Mouse (Mus musculus) lung, embryonic 14.5 days (tissue): ENCODE data around the gene Tns3. TPM values are rescaled to one million over a fixed set of nuclear protein-coding genes. Genes with fewer than 3 reads are reported as not detected.

Experiments
- ATAC-seq: fragments of 200-750 bp; cut with Nextera tagmentation; 2 replicates; pipeline ENCODE4 v1.8.0; 2017; ENCODE audit warnings: mild to moderate bottlenecking, moderate TSS enrichment, moderate library complexity; ENCODE audit not compliant: insufficient read depth
- DNase-seq: peaks from one replicate; pipeline ENCODE4 v3.0.0-alpha.2; 2015
- H3K27ac ChIP-seq: fragments of 300-500 bp; sonication (generic); 2 replicates; pipeline ENCODE4 v1.5.1; 2014; ENCODE audit warnings: low read depth, mild to moderate bottlenecking, moderate library complexity
- H3K27me3 ChIP-seq: fragments of 300-500 bp; sonication (generic); 2 replicates; pipeline ENCODE4 v1.6.1; 2014; ENCODE audit warnings: low read length, control low read depth; ENCODE audit not compliant: insufficient read depth
- H3K36me3 ChIP-seq: fragments of 300-500 bp; sonication (generic); 2 replicates; pipeline ENCODE4 v1.6.1; 2014; ENCODE audit warnings: control low read depth; ENCODE audit not compliant: insufficient read depth
- H3K4me1 ChIP-seq: fragments of 300-500 bp; sonication (generic); 2 replicates; pipeline ENCODE4 v1.6.1; 2014; ENCODE audit warnings: antibody characterized with exemption, control low read depth; ENCODE audit not compliant: insufficient read depth
- H3K4me2 ChIP-seq: fragments of 300-500 bp; sonication (generic); 2 replicates; pipeline ENCODE4 v1.6.1; 2014; ENCODE audit warnings: mild to moderate bottlenecking
- H3K4me3 ChIP-seq: fragments of 300-500 bp; sonication (generic); 2 replicates; pipeline ENCODE4 v1.5.1; 2014; ENCODE audit warnings: low read depth, low read length
- H3K9ac ChIP-seq: fragments of 300-500 bp; sonication (generic); 2 replicates; pipeline ENCODE4 v1.6.1; 2014
- H3K9me3 ChIP-seq: fragments of 300-500 bp; sonication (generic); 2 replicates; pipeline ENCODE4 v1.6.1; 2016; ENCODE audit warnings: low read depth, low read length, control low read depth
- CTCF ChIP-seq: IDR thresholded peaks from 2 replicates; pipeline ENCODE4 v1.5.1; 2016; ENCODE audit warnings: antibody characterized with exemption, low read depth
- WGBS: fragments of 180-500 bp; shearing (Covaris S2); extraction: QIAGEN DNeasy Blood & Tissue Kit; methylation state at CpG from one replicate; pipeline ENCODE4 v1.1.7; 2014; 5-methylcytosine and 5-hydroxymethylcytosine counted together
- polyA plus RNA-seq: library from polyadenylated mRNA; unstranded; fragments of >200 nt; fragmentation: Nextera tagmentation; extraction: Ambion mirVana; gene quantifications from 2 replicates; pipeline ENCODE4 v1.2.1, GENCODE M21; 2014

Gene Tns3
- polyA plus RNA-seq, 1 experiment from 2014 or later: 41.0 TPM

DNA sequence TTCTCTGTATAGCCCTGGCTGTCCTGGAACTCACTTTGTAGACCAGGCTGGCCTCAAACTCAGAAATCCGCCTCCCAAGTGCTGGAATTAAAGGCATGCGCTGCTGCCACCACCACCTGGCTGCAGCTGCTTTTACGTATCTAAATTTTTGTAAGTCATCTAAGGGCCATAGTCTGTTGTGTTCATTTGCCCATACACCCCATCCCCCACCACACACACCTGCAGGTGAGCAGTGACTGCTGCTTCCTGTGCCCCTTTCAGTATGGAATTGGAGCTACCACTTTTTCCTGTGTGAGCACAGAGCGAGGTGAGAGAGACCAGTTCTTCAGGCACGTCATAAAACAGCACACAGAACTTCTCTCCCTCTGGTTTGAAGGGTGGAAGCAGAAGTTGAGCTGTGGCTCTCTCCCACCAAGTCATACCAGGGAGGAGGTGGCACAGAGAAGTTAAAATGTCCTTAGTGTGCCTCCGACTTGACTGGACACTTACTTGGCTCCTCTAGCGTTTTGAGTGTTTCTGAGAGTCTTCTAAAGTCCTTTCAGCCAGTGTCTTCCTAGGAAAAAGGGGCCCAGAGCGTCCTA, 36.4 kb upstream of the Tns3 start:
- WGBS: 67% methylated on average over 8 of the region's 8 CpGs
- Histone ChIP-seq H3K9ac (no peak overlapping the region), H3K4me1 (peaks cover 20% of the 10 kb centered on the region), H3K27ac (peak overlapping the region; percentile 56; the same call in 1 of the 2 replicates), H3K4me3 (no peak overlapping the region), H3K36me3 (no peaks in the 10 kb centered on the region), H3K27me3 (no peaks in the 10 kb centered on the region), H3K4me2 (no peak overlapping the region), H3K9me3 (no peaks in the 10 kb centered on the region)
- no peak for DNase-seq
- TF ChIP-seq CTCF: no peak
- ATAC-seq: no peak

DNA sequence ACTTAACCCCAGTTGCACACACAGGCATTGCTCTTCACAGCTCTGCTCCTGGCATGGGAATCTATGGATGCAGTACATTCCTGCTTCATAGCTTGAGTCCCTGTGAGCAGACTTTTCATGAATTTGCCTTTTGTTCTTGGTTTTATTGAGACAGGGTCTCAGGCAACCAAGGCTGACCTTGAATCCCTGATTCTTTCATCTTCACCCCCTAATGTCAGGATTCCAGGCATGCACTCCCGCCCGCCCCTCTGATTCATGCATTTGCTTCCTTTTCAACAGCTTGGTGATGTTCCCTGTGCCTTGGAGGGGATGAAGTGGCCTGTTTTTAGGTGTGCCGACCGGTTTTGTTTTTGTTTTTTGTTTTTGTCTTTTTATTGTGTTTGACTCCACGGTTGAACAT, 35.4 kb upstream of the Tns3 start:
- WGBS: 69% methylated on average over 5 of the region's 5 CpGs
- DNase-seq (no peak), ATAC-seq (no peak)
- Histone ChIP-seq H3K27ac (no peak overlapping the region), H3K4me2 (no peak overlapping the region), H3K9ac (no peak overlapping the region), H3K9me3 (no peaks in the 10 kb centered on the region), H3K27me3 (no peaks in the 10 kb centered on the region), H3K4me1 (peaks cover 20% of the 10 kb centered on the region), H3K36me3 (no peaks in the 10 kb centered on the region), H3K4me3 (no peak overlapping the region)
- no peak for TF ChIP-seq CTCF

DNA sequence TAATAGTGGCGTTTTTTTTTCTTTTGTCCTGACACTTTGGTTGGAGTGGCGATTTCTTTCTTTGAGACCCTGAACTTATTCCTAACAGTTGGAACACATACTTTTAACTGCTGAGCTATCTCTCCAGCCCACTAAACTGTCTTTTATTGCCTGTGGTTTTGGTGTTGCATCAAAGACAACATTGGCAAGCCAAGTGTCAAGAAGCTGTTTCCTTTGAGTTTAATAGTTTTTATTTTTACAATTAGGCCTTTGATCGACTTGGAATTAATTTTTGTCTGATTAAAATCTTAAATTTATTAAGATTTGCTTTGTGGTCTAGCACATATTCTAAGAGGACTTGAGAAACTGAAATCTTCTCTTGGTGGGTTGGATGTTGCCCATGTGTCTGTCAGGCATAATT, 33.3 kb upstream of the Tns3 start:
- WGBS: 93% methylated on average over 3 of the region's 3 CpGs
- Histone ChIP-seq H3K36me3 (no peaks in the 10 kb centered on the region), H3K4me2 (no peak overlapping the region), H3K9ac (no peak overlapping the region), H3K27ac (no peak overlapping the region), H3K9me3 (no peaks in the 10 kb centered on the region), H3K27me3 (no peaks in the 10 kb centered on the region), H3K4me3 (no peak overlapping the region), H3K4me1 (peaks cover 26% of the 10 kb centered on the region)
- DNase-seq (no peak), ATAC-seq (no peak)
- no peak for TF ChIP-seq CTCF

- no peak overlapping the region for H3K4me3 ChIP-seq
- no peak overlapping the region for H3K4me2 ChIP-seq
- ATAC-seq (no peak), DNase-seq (no peak)
- H3K4me1 ChIP-seq: peaks cover 31% of the 10 kb centered on the region
- H3K27ac ChIP-seq: peak overlapping the region; percentile 96
- no peak overlapping the region for H3K9ac ChIP-seq
- H3K36me3 ChIP-seq: no peaks in the 10 kb centered on the region
- H3K27me3 ChIP-seq: no peaks in the 10 kb centered on the region
- no peaks in the 10 kb centered on the region for H3K9me3 ChIP-seq
- no peak for TF ChIP-seq CTCF
- 95% methylated on average over 5 of the region's 5 CpGs for WGBS
These were observed 29.8 kb upstream of the Tns3 start for GRCm38 (mm10) chr11:8694096-8694495.

DNA sequence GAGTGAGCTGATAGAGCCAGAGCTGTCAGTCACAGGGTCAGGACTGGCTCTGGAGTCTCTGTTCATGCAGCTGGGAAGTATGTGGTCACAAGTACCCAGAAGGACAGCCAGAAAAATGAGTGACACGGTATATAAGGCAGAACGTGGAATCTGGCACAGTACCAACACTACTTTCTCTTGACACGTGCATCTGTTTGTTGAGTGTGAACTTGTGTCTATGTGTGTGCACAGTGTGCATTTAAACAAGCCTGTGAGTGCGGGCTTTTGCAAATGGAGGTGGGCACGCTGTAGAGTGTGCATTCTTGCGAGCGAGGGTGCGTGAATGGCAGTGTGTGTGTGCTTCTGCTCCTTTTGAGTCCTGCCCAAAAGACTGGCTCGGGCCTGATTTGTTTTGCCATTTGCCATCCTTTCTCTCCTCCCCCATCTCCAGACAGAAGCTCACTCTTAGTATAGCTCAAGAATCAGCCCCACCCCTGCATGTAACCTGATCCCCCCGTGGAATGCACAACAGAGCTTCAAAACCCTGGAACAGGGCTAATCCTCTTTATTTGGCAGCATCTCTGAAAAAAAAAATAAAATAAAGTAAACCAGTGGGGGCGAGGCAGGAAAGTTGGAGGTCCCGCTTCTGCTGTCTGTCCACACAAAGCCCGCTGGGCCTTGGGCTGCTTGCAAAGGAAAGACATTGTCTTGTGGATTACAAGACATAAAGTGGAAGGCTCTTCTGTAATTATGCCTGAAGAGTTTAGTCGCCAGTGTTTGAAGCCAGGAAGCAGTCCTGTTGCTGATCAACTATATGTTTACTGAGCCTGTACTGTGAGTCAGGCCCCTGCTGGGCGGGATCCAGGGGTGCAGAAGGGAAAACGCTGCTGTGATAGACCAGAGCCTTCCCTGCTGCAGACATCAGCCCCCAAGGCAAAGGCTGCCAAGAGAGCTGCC, 28.5 kb upstream of the Tns3 start:
- peak; percentile 44 for TF ChIP-seq CTCF
- WGBS: 5% methylated on average over 16 of the region's 16 CpGs
- Histone ChIP-seq H3K9ac (peak overlapping the region; percentile 34; the same call in 1 of the 2 replicates), H3K9me3 (no peaks in the 10 kb centered on the region), H3K27me3 (no peaks in the 10 kb centered on the region), H3K36me3 (no peaks in the 10 kb centered on the region), H3K4me2 (peak overlapping the region; percentile 50), H3K4me1 (peaks cover 31% of the 10 kb centered on the region), H3K27ac (peak overlapping the region; percentile 96), H3K4me3 (no peak overlapping the region)
- DNase-seq (peak; percentile 93), ATAC-seq (peak; percentile 95)

DNA sequence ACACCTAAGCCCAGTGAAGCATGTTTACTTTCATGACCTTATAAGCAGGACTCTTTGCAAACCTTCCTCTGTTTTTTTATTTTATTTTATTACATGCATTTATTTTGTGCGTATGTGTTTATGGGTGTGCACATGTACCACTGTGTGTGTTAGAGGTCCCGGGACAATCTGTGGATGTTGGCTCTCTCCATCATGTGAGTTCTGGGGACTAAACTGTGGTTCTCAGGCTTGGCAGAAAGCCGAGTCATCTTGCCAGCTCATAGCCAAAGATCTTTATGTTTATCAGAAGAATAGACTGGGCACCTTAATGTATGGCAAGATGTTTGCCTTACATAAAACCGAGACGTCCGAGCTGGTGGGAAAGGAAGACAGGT, 27.8 kb upstream of the Tns3 start:
- 24% methylated on average over 6 of the region's 6 CpGs for WGBS
- no peak overlapping the region for H3K9ac ChIP-seq
- H3K4me3 ChIP-seq: no peak overlapping the region
- ATAC-seq (peak; percentile 29), DNase-seq (no peak)
- H3K36me3 ChIP-seq: no peaks in the 10 kb centered on the region
- peak overlapping the region; percentile 96 for H3K27ac ChIP-seq
- no peaks in the 10 kb centered on the region for H3K9me3 ChIP-seq
- TF ChIP-seq CTCF: no peak
- peak overlapping the region; percentile 50 for H3K4me2 ChIP-seq
- H3K27me3 ChIP-seq: no peaks in the 10 kb centered on the region
- H3K4me1 ChIP-seq: peaks cover 31% of the 10 kb centered on the region

- no peak overlapping the region for H3K9ac ChIP-seq
- ATAC-seq (no peak), DNase-seq (no peak)
- no peak overlapping the region for H3K4me3 ChIP-seq
- WGBS: 47% methylated on average over 4 of the region's 4 CpGs
- peaks cover 31% of the 10 kb centered on the region for H3K4me1 ChIP-seq
- no peaks in the 10 kb centered on the region for H3K27me3 ChIP-seq
- H3K27ac ChIP-seq: peak overlapping the region; percentile 96
- H3K36me3 ChIP-seq: no peaks in the 10 kb centered on the region
- H3K4me2 ChIP-seq: no peak overlapping the region
- no peaks in the 10 kb centered on the region for H3K9me3 ChIP-seq
- TF ChIP-seq CTCF: no peak
These were observed 27.3 kb upstream of the Tns3 start for GRCm38 (mm10) chr11:8691605-8692004.
